Mouse (Mus musculus) lung, postnatal 4 days (tissue): ENCODE results near the gene Myo1d.
"Not testable (repeated sequence)": the region's sequence is repeated elsewhere in the genome, so short reads cannot be mapped to it uniquely, and the experiment has no call there.

Experiments used
- DNase-seq, 2 experiments: peaks; one replicate each; pipeline ENCODE4 v3.0.0; 2021

The Myo1d gene

GRCm38 (mm10) chr11:80477341-80478199 lies 302.3 kb downstream of the Myo1d start:
- DNase-seq = peak in 1 of 2 experiments; percentile 36

- DNase-seq = peak; percentile 89 to 95
Observed at GRCm38 (mm10) chr11:80476222-80477189, 303.3 kb downstream of the Myo1d start, which contains the start of gene Cdk5r1. Cdk5r1 (plus strand) TSS chr11:80477023.

GRCm38 (mm10) chr11:80475544-80475943 lies 304.3 kb downstream of the Myo1d start:
- peak in 1 of 2 experiments; percentile 3 for DNase-seq

GRCm38 (mm10) chr11:80474846-80475245 lies 305.0 kb downstream of the Myo1d start:
- DNase-seq = peak; percentile 24 to 55

- DNase-seq = peak; percentile 23 to 37
Observed at GRCm38 (mm10) chr11:80474175-80474691, 305.6 kb downstream of the Myo1d start.

GRCm38 (mm10) chr11:80471836-80472605 lies 307.8 kb downstream of the Myo1d start:
- no peak for DNase-seq

GRCm38 (mm10) chr11:80463605-80464130 lies 316.2 kb downstream of the Myo1d start:
- not testable (repeated sequence) for DNase-seq

- DNase-seq = no peak
Observed at GRCm38 (mm10) chr11:80453198-80453597, 326.6 kb downstream of the Myo1d start.

- no peak for DNase-seq
Observed at GRCm38 (mm10) chr11:80452242-80452641, 327.6 kb downstream of the Myo1d start.

- DNase-seq = no peak
Observed at GRCm38 (mm10) chr11:80449859-80450258, 330.0 kb downstream of the Myo1d start.

GRCm38 (mm10) chr11:80446916-80447315 lies 332.9 kb downstream of the Myo1d start:
- DNase-seq = no peak
